Mouse (Mus musculus) frontal cortex, postnatal 36 days (tissue): ENCODE results near the gene Def8.
A peak's percentile ranks its signal among the peaks of the same experiment; 100 is the strongest.

Experiments used
- DNase-seq, 2 experiments: peaks; one replicate each; pipeline ENCODE4 v3.0.0; 2022; ENCODE audit warnings: low spot score in 2 of 2

Gene Def8

GRCm38 (mm10) chr8:123423441-123423840 is at the start of gene Def8:
Gene Def8, plus strand, starts transcription at chr8:123423527.
- no peak for DNase-seq

DNA sequence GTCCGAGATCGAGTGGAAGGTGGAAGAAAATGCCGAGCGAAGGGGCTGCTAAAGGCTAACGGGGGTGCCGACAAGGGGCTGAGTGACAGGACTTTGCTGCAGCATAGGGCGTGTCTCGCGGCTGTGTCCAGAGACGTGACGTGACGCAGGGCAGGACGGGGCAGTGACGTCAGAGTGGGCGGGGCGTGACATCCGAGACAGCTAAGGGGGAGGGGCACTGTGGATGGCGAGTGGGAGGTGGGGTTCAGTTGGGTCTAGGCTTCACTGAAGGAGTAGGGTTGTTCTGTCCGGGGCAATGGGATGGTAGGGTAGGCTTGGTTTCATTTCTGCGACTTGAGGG is 49.1 kb upstream of the Def8 start:
- peak; percentile 92 to 93 for DNase-seq

- DNase-seq = no peak
These were observed 47.6 kb upstream of the Def8 start for GRCm38 (mm10) chr8:123375701-123376100.

- DNase-seq = no peak
These were observed 47.2 kb upstream of the Def8 start for GRCm38 (mm10) chr8:123376106-123376505.

DNA sequence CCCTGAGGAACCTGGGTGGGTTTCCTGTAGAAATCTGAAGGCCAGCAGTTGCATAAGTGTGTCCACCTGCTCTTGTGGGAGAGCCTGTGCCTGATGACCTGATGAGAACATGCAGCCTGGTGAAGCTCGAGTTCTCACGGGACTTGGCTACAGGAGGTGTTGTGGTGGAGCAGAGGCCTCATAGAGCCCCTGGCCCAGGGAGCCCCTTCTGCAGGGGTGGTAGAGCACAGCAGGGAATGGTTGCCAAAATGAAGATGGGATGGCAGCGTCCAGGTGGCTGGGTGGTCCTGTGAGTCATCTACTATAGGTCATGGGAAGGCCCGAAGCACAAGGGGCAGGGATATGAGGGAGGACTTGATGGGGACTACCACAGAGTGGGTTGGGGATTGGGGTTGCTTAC is 41.6 kb upstream of the Def8 start:
- no peak for DNase-seq

DNA sequence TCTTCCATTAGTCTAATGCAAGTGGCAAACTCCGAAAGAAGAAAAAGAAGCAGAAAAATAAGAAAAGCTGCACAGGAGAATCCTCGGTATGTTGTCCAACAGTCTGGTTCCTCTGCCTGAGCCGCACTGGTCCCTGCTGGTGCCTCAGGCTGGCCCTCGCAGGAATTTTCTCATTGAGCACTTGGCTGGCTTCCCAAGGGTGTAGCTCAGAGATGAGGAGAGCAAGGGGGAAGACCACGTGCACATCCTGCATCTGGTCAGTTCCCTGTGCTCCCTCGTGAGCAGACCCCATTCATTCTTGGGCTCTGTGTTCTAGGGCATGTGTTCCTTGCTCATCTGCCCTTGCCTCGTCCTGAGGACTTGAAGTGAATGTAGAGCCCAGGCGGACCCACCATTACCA is 40.8 kb upstream of the Def8 start:
- DNase-seq = no peak

GRCm38 (mm10) chr8:123384883-123385540 is 38.3 kb upstream of the Def8 start:
- no peak for DNase-seq

DNA sequence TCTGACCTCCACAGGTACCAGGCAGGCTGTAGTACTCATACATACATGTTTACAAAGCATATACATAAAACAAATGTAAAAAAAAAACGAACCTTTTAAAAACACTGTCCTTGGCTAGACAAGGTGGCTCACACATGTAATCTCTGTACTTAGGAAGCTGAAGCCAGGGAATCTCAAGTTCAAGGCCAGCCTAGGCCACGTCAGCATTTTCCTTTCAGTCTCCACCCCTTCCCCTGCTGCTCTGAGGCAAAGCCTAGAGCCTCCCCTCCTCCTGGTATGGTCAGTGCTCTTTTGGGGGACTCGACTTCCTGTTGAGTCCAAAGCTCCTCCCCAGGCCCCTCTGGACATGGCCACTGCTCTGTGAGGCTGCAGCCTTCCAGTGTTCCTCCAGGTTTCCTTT is 36.3 kb upstream of the Def8 start:
- DNase-seq = no peak

GRCm38 (mm10) chr8:123387801-123388200 is 35.5 kb upstream of the Def8 start:
- DNase-seq = no peak

DNA sequence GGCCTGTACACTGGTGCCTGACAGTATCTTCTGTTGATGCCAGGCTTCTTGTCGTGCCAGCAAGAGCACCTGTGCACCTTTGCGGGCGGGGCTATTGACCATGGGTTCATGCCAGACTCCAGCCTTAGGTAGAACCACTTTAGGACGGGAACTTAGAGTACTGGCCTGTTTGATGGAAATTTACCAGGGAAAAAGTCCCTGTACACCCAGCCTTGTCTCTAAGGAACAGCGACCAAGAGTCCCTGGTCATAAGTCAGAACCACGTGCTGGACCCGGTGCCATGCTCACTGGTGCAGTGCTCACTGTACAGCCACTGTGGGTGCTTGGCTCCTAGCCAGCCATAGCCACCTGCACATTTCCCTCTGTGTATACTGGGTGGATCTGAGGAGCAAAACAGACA is 34.3 kb upstream of the Def8 start:
- DNase-seq = no peak

- DNase-seq = no peak
These were observed 25.0 kb upstream of the Def8 start for GRCm38 (mm10) chr8:123398308-123398707.

GRCm38 (mm10) chr8:123401936-123402335 is 21.4 kb upstream of the Def8 start:
- DNase-seq = no peak

DNA sequence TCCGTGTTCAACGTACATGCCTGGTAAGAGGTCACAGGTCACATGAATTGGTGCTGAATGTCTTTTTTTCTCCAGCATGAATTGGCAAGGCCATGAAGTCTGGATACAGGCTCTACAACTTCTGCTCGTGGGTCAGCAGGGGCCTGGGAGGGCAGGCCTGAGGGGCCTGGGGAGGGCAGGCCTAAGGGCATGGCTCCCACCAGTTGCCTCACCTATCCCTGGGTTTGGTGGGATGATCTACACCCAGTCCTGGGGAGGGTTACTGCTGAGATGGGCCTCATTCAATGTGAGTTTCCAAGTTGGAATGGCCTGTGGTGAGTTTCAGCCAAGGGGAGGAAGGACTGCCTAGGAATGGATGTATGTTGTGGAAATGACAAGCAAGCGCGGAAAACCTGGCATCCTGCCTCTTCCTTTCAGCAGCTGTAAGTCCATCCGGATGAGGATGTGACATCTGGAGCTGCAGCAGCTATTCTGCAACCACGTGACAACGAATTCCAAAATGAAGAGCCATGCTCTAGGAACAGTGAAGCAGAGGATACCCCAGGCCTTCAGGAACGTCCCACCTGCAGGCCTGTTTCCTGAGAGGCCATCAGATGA is 20.5 kb upstream of the Def8 start:
- DNase-seq = no peak

DNA sequence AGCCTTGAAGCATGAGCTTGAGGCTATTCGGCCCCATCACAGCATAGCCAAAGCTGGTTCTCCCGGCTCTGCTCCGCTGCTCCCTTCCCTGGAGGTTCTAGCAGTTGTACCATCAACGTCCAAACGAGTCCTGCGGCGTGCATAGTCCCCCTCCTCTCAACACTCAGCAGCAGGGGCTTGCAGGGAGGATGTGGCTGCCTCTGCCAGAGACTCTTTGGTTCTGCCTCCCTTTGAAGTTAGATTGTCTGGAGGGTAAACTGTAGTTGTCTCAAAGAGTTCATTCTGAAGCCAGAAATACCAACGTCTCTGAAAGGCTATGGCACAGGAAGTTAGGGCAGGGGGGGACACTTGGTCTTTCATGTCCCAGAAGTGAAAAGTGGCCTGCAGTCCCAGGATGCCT is 18.8 kb upstream of the Def8 start:
- no peak for DNase-seq

- peak; percentile 71 to 79 for DNase-seq
These were observed 16.5 kb upstream of the Def8 start, which contains the start of gene Mc1r for GRCm38 (mm10) chr8:123406786-123407185. Gene Mc1r, plus strand, starts transcription at chr8:123407107.

GRCm38 (mm10) chr8:123407612-123408011 is 15.7 kb upstream of the Def8 start:
- DNase-seq = no peak

GRCm38 (mm10) chr8:123408586-123409544 is 14.5 kb upstream of the Def8 start:
- DNase-seq = no peak

GRCm38 (mm10) chr8:123410049-123410587 is 13.2 kb upstream of the Def8 start:
- DNase-seq = no peak

DNA sequence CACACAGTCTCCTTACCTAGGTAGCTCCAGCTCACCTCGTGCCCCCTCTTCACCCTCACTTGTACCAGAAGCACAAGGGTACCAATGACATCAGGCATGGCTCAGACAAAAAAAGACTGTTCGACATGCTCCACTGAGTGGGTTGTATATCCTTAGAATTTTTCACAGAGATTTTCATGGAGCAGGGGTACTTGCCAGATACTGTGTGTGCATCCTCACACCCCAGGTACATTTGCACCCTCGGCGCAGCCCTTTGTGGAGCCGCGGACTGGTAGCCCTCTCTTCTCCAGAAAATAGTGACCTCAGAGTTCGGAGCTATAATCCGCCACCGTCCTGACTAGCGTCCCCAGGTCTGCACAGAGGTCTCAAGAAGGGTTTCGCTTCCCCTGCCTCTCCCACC is 12.5 kb upstream of the Def8 start:
- DNase-seq = no peak

DNA sequence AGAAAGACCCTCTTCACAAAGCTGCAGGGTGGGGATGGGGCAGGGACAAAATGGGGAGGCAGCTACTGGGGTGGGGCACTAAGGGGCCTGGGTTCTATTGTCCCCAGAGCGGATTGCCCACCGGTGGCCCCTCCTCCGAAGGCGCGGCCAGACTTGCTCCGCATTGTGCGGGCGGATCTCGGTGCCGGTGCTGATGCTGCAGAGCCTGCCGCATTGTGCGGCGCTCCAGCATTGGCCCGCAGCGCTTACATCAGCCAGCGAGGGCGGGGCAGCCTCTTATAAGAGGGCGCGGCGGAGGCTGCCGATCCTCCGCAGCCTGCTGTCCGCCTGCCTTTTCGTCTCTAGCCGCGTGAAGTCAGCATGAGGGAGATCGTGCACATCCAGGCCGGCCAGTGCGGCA is 12.1 kb upstream of the Def8 start, which contains the start of gene Tubb3:
TSS of gene Tubb3 (plus strand) at position 179 of the 400 bp plus-strand sequence.
- peak; percentile 92 to 93 for DNase-seq

GRCm38 (mm10) chr8:123411781-123412327 is 11.5 kb upstream of the Def8 start:
- DNase-seq = no peak
